Mouse (Mus musculus) lung, adult 2 months (tissue): ENCODE measurements at regions not wholly inside any gene's neighbourhood (a gene's known extent, or its start where the extent isn't known, plus 50 kb on each side); places are given as distances from the start of the nearest gene placed in this dataset.

Experiments used
- DNase-seq: peaks from one replicate; pipeline ENCODE4 v3.0.0; 2022
- H3K4me1 ChIP-seq: fragments of 200-500 bp; 2 replicates; pipeline ENCODE4 v1.6.1; 2011; ENCODE audit warnings: low read length; ENCODE audit not compliant: control insufficient read depth, insufficient read depth
- H3K4me3 ChIP-seq: fragments of 200-500 bp; replicated peaks from 2 replicates; pipeline ENCODE3; 2011; ENCODE audit warnings: low read depth, mild to moderate bottlenecking, control low read depth, low read length; ENCODE audit errors: extremely low read depth
- CTCF ChIP-seq: fragments of 200-500 bp; IDR thresholded peaks from 2 replicates; pipeline ENCODE4 v1.5.1; 2011; ENCODE audit warnings: mild to moderate bottlenecking, low read length, control low read depth; ENCODE audit not compliant: insufficient read depth
- POLR2A ChIP-seq: fragments of 200-500 bp; IDR thresholded peaks from 2 replicates; pipeline ENCODE4 v1.6.1; 2011; ENCODE audit warnings: low read depth, mild to moderate bottlenecking, control low read depth, low read length, borderline replicate concordance; ENCODE audit errors: extremely low read depth
- WGBS: fragments of 180-500 bp; shearing (Covaris S2); methylation state at CpG from one replicate; pipeline ENCODE4 v1.1.7; 2018; 5-methylcytosine and 5-hydroxymethylcytosine counted together

- DNase-seq: no peak
- WGBS: 65% methylated on average over 22 of the region's 22 CpGs
- H3K4me3 ChIP-seq: no peak overlapping the region
- TF ChIP-seq CTCF (no peak), POLR2A (no peak)
- H3K4me1 ChIP-seq: no peaks in the 10 kb centered on the region
These were observed 86.3 kb upstream of the Spaca7 start for GRCm38 (mm10) chr8:12486331-12487061.

- TF ChIP-seq CTCF: no peak
- no peak for TF ChIP-seq POLR2A
- H3K4me3 ChIP-seq: no peak overlapping the region
- DNase-seq: no peak
- 54% methylated on average over 11 of the region's 11 CpGs for WGBS
- no peaks in the 10 kb centered on the region for H3K4me1 ChIP-seq
These were observed 85.6 kb upstream of the Spaca7 start for GRCm38 (mm10) chr8:12487201-12487600.

GRCm38 (mm10) chr8:12489194-12489593, 83.6 kb upstream of the Spaca7 start:
- no peak for DNase-seq
- Histone ChIP-seq H3K4me1 (no peaks in the 10 kb centered on the region), H3K4me3 (no peak overlapping the region)
- 90% methylated on average over 5 of the region's 5 CpGs for WGBS
- no peak for TF ChIP-seq POLR2A
- TF ChIP-seq CTCF: no peak

DNA sequence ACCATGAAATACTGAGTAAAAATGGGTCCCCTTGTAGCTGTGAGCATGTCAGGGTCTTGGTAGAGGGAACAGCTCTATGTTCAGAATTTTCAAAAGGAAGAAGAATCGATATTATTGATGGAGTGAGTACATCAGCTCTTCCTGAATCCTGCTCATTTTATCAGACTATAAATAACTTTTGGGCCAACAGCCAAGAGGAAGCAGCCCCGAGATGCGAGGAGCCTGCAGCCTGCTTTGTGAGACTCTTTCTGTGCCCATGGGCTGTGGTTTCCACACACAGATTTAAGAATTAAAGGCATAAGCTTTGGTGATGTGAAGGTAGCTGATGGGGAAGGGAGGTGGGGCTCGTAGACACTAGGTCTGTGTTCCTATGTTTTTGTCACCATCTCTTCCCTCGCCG, 81.4 kb upstream of the Spaca7 start:
- WGBS: 42% methylated on average over 6 of the region's 6 CpGs

DNA sequence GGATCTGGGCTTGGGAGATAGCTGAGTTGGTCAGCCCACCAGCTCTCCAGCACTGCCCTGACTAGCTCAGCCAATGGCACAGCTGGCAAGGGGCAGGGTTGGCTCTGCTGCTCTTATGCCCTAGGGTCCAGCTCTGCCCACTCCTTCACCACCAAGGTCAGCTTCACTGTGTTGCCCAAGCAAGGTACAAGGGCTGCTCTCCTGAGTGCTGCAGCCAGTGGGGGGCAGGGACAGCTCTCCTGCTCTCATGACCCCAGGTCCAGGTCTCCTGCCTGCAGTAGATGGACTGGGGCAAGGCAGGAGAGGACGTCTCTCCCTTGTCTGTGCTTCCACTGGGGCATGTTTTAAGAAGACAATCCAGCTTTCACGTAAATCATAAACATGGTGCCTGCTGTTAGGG, 80.4 kb upstream of the Spaca7 start:
- no peaks in the 10 kb centered on the region for H3K4me1 ChIP-seq
- H3K4me3 ChIP-seq: no peak overlapping the region
- DNase-seq: no peak
- 73% methylated on average over 2 of the region's 2 CpGs for WGBS
- TF ChIP-seq CTCF (no peak), POLR2A (no peak)

More for the DNA sequence above, 81.4 kb upstream of the Spaca7 start:
- no peak for TF ChIP-seq CTCF
- TF ChIP-seq POLR2A: no peak
- no peak for DNase-seq
- no peaks in the 10 kb centered on the region for H3K4me1 ChIP-seq
- H3K4me3 ChIP-seq: no peak overlapping the region

- no peak for DNase-seq
These were observed 78.3 kb upstream of the Spaca7 start for GRCm38 (mm10) chr8:12494559-12494958.

DNA sequence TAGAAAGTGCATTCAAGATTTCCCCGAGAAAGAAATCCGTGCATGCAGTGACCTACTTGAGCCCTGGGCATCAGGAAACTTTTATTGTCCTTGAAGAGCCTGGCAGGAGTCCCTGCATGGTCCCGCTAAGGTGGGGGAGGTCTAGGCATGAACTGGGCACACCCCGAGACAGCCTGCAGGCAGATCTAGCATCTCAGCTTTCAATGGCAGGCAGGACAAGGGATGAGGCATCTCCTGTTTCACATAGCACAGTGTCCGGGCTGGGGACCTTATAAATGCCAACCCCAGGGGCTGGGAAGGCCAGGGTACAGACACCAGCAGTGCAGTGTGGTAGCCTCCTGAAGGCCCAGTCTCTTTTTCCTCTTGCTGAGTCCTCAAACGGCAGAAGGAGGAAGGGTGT, 75.4 kb upstream of the Spaca7 start:
- no peak for TF ChIP-seq POLR2A
- TF ChIP-seq CTCF: no peak
- WGBS: 19% methylated on average over 6 of the region's 6 CpGs
- no peak for DNase-seq
- Histone ChIP-seq H3K4me1 (no peaks in the 10 kb centered on the region), H3K4me3 (no peak overlapping the region)

More at GRCm38 (mm10) chr8:12494559-12494958, 78.3 kb upstream of the Spaca7 start:
- H3K4me1 ChIP-seq: no peaks in the 10 kb centered on the region
- TF ChIP-seq CTCF: no peak
- no peak for TF ChIP-seq POLR2A
- H3K4me3 ChIP-seq: no peak overlapping the region
- WGBS: 54% methylated on average over 9 of the region's 9 CpGs

DNA sequence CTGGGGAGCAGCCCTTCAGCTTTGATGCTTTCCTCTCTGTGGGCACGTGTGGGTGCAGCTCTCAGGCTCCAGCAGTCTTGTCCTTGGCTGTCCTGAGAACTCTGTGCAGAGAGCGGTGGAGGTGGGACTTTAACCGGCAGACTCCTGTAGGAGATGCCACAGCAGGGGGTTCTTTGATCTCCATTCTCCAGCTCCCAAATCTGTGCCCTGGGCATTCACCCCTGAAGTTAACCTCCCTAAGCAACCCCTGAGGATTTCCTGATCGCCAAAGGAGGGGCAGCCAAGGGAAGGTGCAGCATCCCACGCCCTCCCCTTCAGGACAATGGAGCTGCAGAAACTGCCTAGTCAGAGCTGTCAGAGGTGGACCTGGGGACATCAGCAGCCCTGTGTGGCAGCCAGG, 73.2 kb upstream of the Spaca7 start:
- no peak for DNase-seq
- 17% methylated on average over 5 of the region's 5 CpGs for WGBS
- no peak for TF ChIP-seq POLR2A
- no peak for TF ChIP-seq CTCF
- Histone ChIP-seq H3K4me1 (no peaks in the 10 kb centered on the region), H3K4me3 (no peak overlapping the region)

GRCm38 (mm10) chr8:12500291-12500690, 72.5 kb upstream of the Spaca7 start:
- TF ChIP-seq CTCF: no peak
- no peak for TF ChIP-seq POLR2A
- no peaks in the 10 kb centered on the region for H3K4me1 ChIP-seq
- WGBS: 49% methylated on average over 3 of the region's 3 CpGs
- H3K4me3 ChIP-seq: no peak overlapping the region
- DNase-seq: no peak

DNA sequence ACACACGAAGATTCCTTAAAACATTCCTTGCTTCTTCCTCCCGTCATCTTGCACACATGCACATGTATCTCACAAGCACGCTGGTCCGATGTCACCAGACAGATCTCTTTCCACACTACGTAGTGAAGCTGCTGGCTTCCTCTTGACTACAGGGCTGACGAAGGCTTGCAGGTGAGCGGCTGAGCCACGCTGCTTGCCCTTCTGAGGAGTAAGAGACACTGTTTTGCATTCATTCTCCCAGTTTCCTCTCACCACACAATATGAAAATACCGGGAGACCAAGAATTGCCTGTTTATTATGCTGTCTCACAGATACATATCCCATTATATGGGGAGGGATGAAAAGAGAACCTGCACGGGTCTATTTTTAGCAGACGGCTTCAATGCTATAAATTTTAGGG, 71.0 kb upstream of the Spaca7 start:
- TF ChIP-seq POLR2A (no peak), CTCF (no peak)
- DNase-seq: no peak
- 4% methylated on average over 11 of the region's 11 CpGs for WGBS
- Histone ChIP-seq H3K4me3 (no peak overlapping the region), H3K4me1 (no peaks in the 10 kb centered on the region)
